ENCODE assay signal across 8 mouse cellular contexts in the genomic region with DNA sequence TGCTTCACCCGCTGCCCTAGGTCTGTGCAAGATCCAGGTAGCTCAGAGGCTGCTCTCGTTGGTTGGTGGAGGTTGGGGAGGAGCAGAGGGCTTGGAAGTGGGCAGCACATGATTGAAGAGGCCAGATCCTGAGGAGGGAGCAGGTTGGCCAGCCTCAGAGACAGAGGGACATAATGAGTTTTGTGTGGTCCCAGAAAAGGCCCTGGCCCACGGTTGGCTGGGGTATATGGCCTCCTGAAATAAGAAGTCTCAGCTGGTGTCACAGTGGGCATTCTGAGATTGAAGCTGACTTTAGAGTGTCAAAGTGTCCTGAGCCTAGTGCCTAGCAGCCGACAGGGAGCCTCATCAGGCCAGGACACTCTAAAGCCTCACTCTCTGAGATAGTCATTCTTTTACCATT. TPM values are rescaled to one million over a fixed set of nuclear protein-coding genes. Genes with fewer than 3 reads are reported as not detected.
DNase-seq lines count a peak whose midpoint lies in the region; ATAC-seq lines count a peak whose summit lies in the region.
"Had no signal": no experiment of that assay in that cellular context is flagged by ENCODE, and none has a peak within 500 bp of the region (broad histone marks: within the 10 kb centered on the region; RNA-seq: fewer than 3 reads in every experiment).

No protein-coding gene starts in this region.

- H3K9me3 ChIP-seq in hindbrain, embryonic 13.5 days = no peaks in the 10 kb centered on the region
- H3K9me3 ChIP-seq in hindbrain, embryonic 12.5 days (replicated peaks) = no peaks in the 10 kb centered on the region
- H3K9me3 ChIP-seq in embryonic facial prominence, embryonic 12.5 days = no peaks in the 10 kb centered on the region
- H3K9me3 ChIP-seq in forebrain, embryonic 12.5 days = no peaks in the 10 kb centered on the region
- H3K9me3 ChIP-seq in limb, embryonic 15.5 days = no peaks in the 10 kb centered on the region
- H3K9me3 ChIP-seq: liver, embryonic 15.5 days had no signal

- no peak for ATAC-seq in hindbrain, embryonic 13.5 days (ENCODE audit: low FRiP score)
- no peak for ATAC-seq in hindbrain, embryonic 12.5 days (ENCODE audit: low FRiP score)
- no peak for ATAC-seq in embryonic facial prominence, embryonic 12.5 days (ENCODE audit: insufficient number of reproducible peaks, insufficient read depth, low FRiP score, low TSS enrichment)
- no peak for ATAC-seq in forebrain, embryonic 12.5 days (ENCODE audit: low FRiP score)
- ATAC-seq in limb, embryonic 15.5 days (ENCODE audit: insufficient number of reproducible peaks, low FRiP score, low TSS enrichment, low read depth) = no peak

- intact Hi-C loops in left cerebral cortex, postnatal 36 days (cut with DNase I) = no loop called here

- H3K9ac ChIP-seq in hindbrain, embryonic 13.5 days = no peak overlapping the region
- no peak overlapping the region for H3K9ac ChIP-seq in hindbrain, embryonic 12.5 days
- H3K9ac ChIP-seq in embryonic facial prominence, embryonic 12.5 days = no peak overlapping the region
- H3K9ac ChIP-seq in forebrain, embryonic 12.5 days = no peak overlapping the region
- 0 out of 2 replicates have a peak overlapping the region, but pooled peaks have one; percentile 5 for H3K9ac ChIP-seq in limb, embryonic 15.5 days
- H3K9ac ChIP-seq: liver, embryonic 15.5 days had no signal

- DNase-seq in thymus, adult 18-20 months = no peak
- no peak for DNase-seq in left cerebral cortex, postnatal 36 days (ENCODE audit: low spot score in 2 of 2)

- 0 out of 2 replicates have a peak overlapping the region, but pooled peaks have one; percentile 96 for H3K4me2 ChIP-seq in hindbrain, embryonic 13.5 days
- no peak overlapping the region for H3K4me2 ChIP-seq in hindbrain, embryonic 12.5 days (replicated peaks)
- H3K4me2 ChIP-seq in embryonic facial prominence, embryonic 12.5 days (replicated peaks) = peak overlapping the region; percentile 12; the same call in 1 of the 2 replicates
- H3K4me2 ChIP-seq in forebrain, embryonic 12.5 days = no peak overlapping the region
- peak overlapping the region; percentile 91 for H3K4me2 ChIP-seq in limb, embryonic 15.5 days
- H3K4me2 ChIP-seq: liver, embryonic 15.5 days had no signal

- peak overlapping the region; percentile 36 for H3K27ac ChIP-seq in hindbrain, embryonic 13.5 days
- no peak overlapping the region for H3K27ac ChIP-seq in hindbrain, embryonic 12.5 days
- peak overlapping the region; percentile 76; the same call in 1 of the 2 replicates for H3K27ac ChIP-seq in embryonic facial prominence, embryonic 12.5 days
- peak overlapping the region; percentile 43; the same call in 1 of the 2 replicates for H3K27ac ChIP-seq in forebrain, embryonic 12.5 days
- H3K27ac ChIP-seq in limb, embryonic 15.5 days = peak overlapping the region; percentile 100

- H3K4me1 ChIP-seq in hindbrain, embryonic 13.5 days (replicated peaks) = peaks cover 89% of the 10 kb centered on the region
- peaks cover 86% of the 10 kb centered on the region for H3K4me1 ChIP-seq in hindbrain, embryonic 12.5 days
- peaks cover 86% of the 10 kb centered on the region for H3K4me1 ChIP-seq in embryonic facial prominence, embryonic 12.5 days
- H3K4me1 ChIP-seq in forebrain, embryonic 12.5 days = peaks cover 84% of the 10 kb centered on the region
- H3K4me1 ChIP-seq in limb, embryonic 15.5 days = peaks cover 94% of the 10 kb centered on the region

- WGBS in hindbrain, embryonic 13.5 days = 83% methylated on average over 4 of the region's 4 CpGs
- 83% methylated on average over 4 of the region's 4 CpGs for WGBS in hindbrain, embryonic 12.5 days
- 76% methylated on average over 4 of the region's 4 CpGs for WGBS in embryonic facial prominence, embryonic 12.5 days
- 84% methylated on average over 4 of the region's 4 CpGs for WGBS in forebrain, embryonic 12.5 days
- WGBS in limb, embryonic 15.5 days = 61% methylated on average over 4 of the region's 4 CpGs

- no peaks in the 10 kb centered on the region for H3K36me3 ChIP-seq in hindbrain, embryonic 13.5 days
- H3K36me3 ChIP-seq in hindbrain, embryonic 12.5 days = peaks cover 4% of the 10 kb centered on the region; the same call in 1 of the 2 replicates
- H3K36me3 ChIP-seq in embryonic facial prominence, embryonic 12.5 days = 0 out of 2 replicates have a peak, but pooled peaks cover 9% of the 10 kb centered on the region
- no peaks in the 10 kb centered on the region for H3K36me3 ChIP-seq in forebrain, embryonic 12.5 days (replicated peaks)
- H3K36me3 ChIP-seq in limb, embryonic 15.5 days = peaks cover 3% of the 10 kb centered on the region; the same call in 1 of the 2 replicates
- H3K36me3 ChIP-seq: liver, embryonic 15.5 days had no signal

- H3K27me3 ChIP-seq in hindbrain, embryonic 13.5 days = no peaks in the 10 kb centered on the region
- no peaks in the 10 kb centered on the region for H3K27me3 ChIP-seq in hindbrain, embryonic 12.5 days
- H3K27me3 ChIP-seq in embryonic facial prominence, embryonic 12.5 days = no peaks in the 10 kb centered on the region
- H3K27me3 ChIP-seq in forebrain, embryonic 12.5 days = no peaks in the 10 kb centered on the region
- H3K27me3 ChIP-seq in limb, embryonic 15.5 days = no peaks in the 10 kb centered on the region
- H3K27me3 ChIP-seq: liver, embryonic 15.5 days had no signal

- no peak overlapping the region for H3K4me3 ChIP-seq in hindbrain, embryonic 13.5 days
- no peak overlapping the region for H3K4me3 ChIP-seq in hindbrain, embryonic 12.5 days
- H3K4me3 ChIP-seq in embryonic facial prominence, embryonic 12.5 days = peak overlapping the region; percentile 4; the same call in 1 of the 2 replicates
- H3K4me3 ChIP-seq in forebrain, embryonic 12.5 days (replicated peaks) = no peak overlapping the region
- no peak overlapping the region for H3K4me3 ChIP-seq in limb, embryonic 15.5 days
- H3K4me3 ChIP-seq: liver, embryonic 15.5 days had no signal

RNA-seq across cellular contexts. Expression of gene Ctdsp2, which starts 6.6 kb away (rescaled TPM):
- 18.9 and 19.8 TPM in 2 replicates for polyA plus RNA-seq in hindbrain, embryonic 13.5 days (2015; fragmentation: Nextera tagmentation; extraction: Ambion mirVana)
- polyA plus RNA-seq in hindbrain, embryonic 12.5 days (2016; fragmentation: Nextera tagmentation; extraction: Ambion mirVana) = 50.5 and 51.1 TPM in 2 replicates
- 85.1 and 91.0 TPM in 2 replicates for polyA plus RNA-seq in embryonic facial prominence, embryonic 12.5 days (2016; fragmentation: Nextera tagmentation; extraction: Ambion mirVana)
- polyA plus RNA-seq in forebrain, embryonic 12.5 days (2016; fragmentation: Nextera tagmentation; extraction: Ambion mirVana) = 49.2 and 49.5 TPM in 2 replicates
- 72.2 and 85.8 TPM in 2 replicates for polyA plus RNA-seq in limb, embryonic 15.5 days (2015; fragmentation: Nextera tagmentation; extraction: Ambion mirVana)
- total RNA-seq in left cerebral cortex, postnatal 36 days (2021) = 10 to 100 TPM; 72.0 to 74.1 TPM

RNA-seq across cellular contexts. Expression of gene Avil, which starts 15.4 kb away (rescaled TPM):
- 5.5 and 5.9 TPM in 2 replicates for polyA plus RNA-seq in hindbrain, embryonic 13.5 days (2015; fragmentation: Nextera tagmentation; extraction: Ambion mirVana)
- polyA plus RNA-seq in hindbrain, embryonic 12.5 days (2016; fragmentation: Nextera tagmentation; extraction: Ambion mirVana) = 1.6 and 2.1 TPM in 2 replicates
- 3.3 and 3.9 TPM in 2 replicates for polyA plus RNA-seq in embryonic facial prominence, embryonic 12.5 days (2016; fragmentation: Nextera tagmentation; extraction: Ambion mirVana)
- 0.21 TPM in 1 of 2 replicates, not detected in the other for polyA plus RNA-seq in forebrain, embryonic 12.5 days (2016; fragmentation: Nextera tagmentation; extraction: Ambion mirVana)
- 0.50 and 0.71 TPM in 2 replicates for polyA plus RNA-seq in limb, embryonic 15.5 days (2015; fragmentation: Nextera tagmentation; extraction: Ambion mirVana)
- under 1 TPM; 0.16 to 0.20 TPM for total RNA-seq in left cerebral cortex, postnatal 36 days (2021)

RNA-seq across cellular contexts. Expression of gene Tsfm, which starts 45.5 kb away (rescaled TPM):
- polyA plus RNA-seq in hindbrain, embryonic 13.5 days (2015; fragmentation: Nextera tagmentation; extraction: Ambion mirVana) = 63.4 and 65.5 TPM in 2 replicates
- polyA plus RNA-seq in hindbrain, embryonic 12.5 days (2016; fragmentation: Nextera tagmentation; extraction: Ambion mirVana) = 65.3 and 67.4 TPM in 2 replicates
- polyA plus RNA-seq in embryonic facial prominence, embryonic 12.5 days (2016; fragmentation: Nextera tagmentation; extraction: Ambion mirVana) = 76.5 and 84.1 TPM in 2 replicates
- polyA plus RNA-seq in forebrain, embryonic 12.5 days (2016; fragmentation: Nextera tagmentation; extraction: Ambion mirVana) = 82.7 and 82.8 TPM in 2 replicates
- 69.6 and 71.6 TPM in 2 replicates for polyA plus RNA-seq in limb, embryonic 15.5 days (2015; fragmentation: Nextera tagmentation; extraction: Ambion mirVana)
- 10 to 100 TPM; 21.7 to 28.8 TPM for total RNA-seq in left cerebral cortex, postnatal 36 days (2021)

RNA-seq across cellular contexts. Expression of gene Mettl1, which starts 56.1 kb away (rescaled TPM):
- 21.6 and 22.8 TPM in 2 replicates for polyA plus RNA-seq in hindbrain, embryonic 13.5 days (2015; fragmentation: Nextera tagmentation; extraction: Ambion mirVana)
- polyA plus RNA-seq in hindbrain, embryonic 12.5 days (2016; fragmentation: Nextera tagmentation; extraction: Ambion mirVana) = 31.8 and 34.9 TPM in 2 replicates
- polyA plus RNA-seq in embryonic facial prominence, embryonic 12.5 days (2016; fragmentation: Nextera tagmentation; extraction: Ambion mirVana) = 51.6 and 53.1 TPM in 2 replicates
- 31.4 and 35.5 TPM in 2 replicates for polyA plus RNA-seq in forebrain, embryonic 12.5 days (2016; fragmentation: Nextera tagmentation; extraction: Ambion mirVana)
- polyA plus RNA-seq in limb, embryonic 15.5 days (2015; fragmentation: Nextera tagmentation; extraction: Ambion mirVana) = 58.6 and 61.8 TPM in 2 replicates
- total RNA-seq in left cerebral cortex, postnatal 36 days (2021) = 10 to 100 TPM in 1 of 2 experiments, 1 to 10 TPM in 1; 9.2 to 10.6 TPM

RNA-seq across cellular contexts. Expression of gene Eef1akmt3, which starts 56.2 kb away (rescaled TPM):
- 0.12 and 0.28 TPM in 2 replicates for polyA plus RNA-seq in hindbrain, embryonic 13.5 days (2015; fragmentation: Nextera tagmentation; extraction: Ambion mirVana)
- polyA plus RNA-seq in hindbrain, embryonic 12.5 days (2016; fragmentation: Nextera tagmentation; extraction: Ambion mirVana) = 0.22 and 0.34 TPM in 2 replicates
- 0.45 and 0.61 TPM in 2 replicates for polyA plus RNA-seq in embryonic facial prominence, embryonic 12.5 days (2016; fragmentation: Nextera tagmentation; extraction: Ambion mirVana)
- polyA plus RNA-seq in forebrain, embryonic 12.5 days (2016; fragmentation: Nextera tagmentation; extraction: Ambion mirVana) = 0.14 and 0.20 TPM in 2 replicates
- polyA plus RNA-seq in limb, embryonic 15.5 days (2015; fragmentation: Nextera tagmentation; extraction: Ambion mirVana) = 1.9 and 2.0 TPM in 2 replicates
- not detected for total RNA-seq in left cerebral cortex, postnatal 36 days (2021)

Comparison
In these comparisons a context has a peak if more than half of its experiments do, and no peak if none do; other contexts are left out.
1. H3K4me2 ChIP-seq: peak in hindbrain, embryonic 13.5 days (single experiment), embryonic facial prominence, embryonic 12.5 days (single experiment) and limb, embryonic 15.5 days (single experiment); none in hindbrain, embryonic 12.5 days (single experiment) and forebrain, embryonic 12.5 days (single experiment).